ENCODE assay signal across 16 mouse cellular contexts in the genomic region with DNA sequence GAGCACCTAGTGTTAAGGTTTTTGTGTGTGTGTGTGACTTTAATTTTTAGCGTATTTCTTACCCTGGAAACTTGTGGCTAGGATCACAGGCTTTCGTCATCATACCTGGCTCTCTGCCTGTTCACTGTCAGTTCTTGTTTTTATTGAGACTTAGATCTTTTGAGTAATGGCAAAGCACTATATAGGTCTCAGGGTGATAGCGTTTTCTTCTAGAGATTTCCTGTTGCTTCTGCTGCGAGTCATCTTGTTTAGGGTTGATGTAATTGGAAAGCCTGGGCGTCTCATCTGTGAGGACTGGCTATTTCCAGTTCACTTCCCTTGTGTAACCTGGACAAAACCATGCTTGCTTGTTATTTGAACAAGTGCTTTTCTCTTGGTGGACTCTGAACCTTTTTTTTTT. TPM values are rescaled to one million over a fixed set of nuclear protein-coding genes. Genes with fewer than 3 reads are reported as not detected.
DNase-seq lines count a peak whose midpoint lies in the region; ATAC-seq and TF ChIP-seq lines count a peak whose summit lies in the region.
"Had no signal": no experiment of that assay in that cellular context is flagged by ENCODE, and none has a peak within 500 bp of the region (broad histone marks: within the 10 kb centered on the region; RNA-seq: fewer than 3 reads in every experiment).

No protein-coding gene starts in this region.

- no peak for ATAC-seq in midbrain, embryonic 11.5 days (ENCODE audit: low FRiP score)

- H3K36me3 ChIP-seq in midbrain, embryonic 11.5 days (ENCODE audit: control insufficient read depth, insufficient read depth, low read length) = peaks cover 4% of the 10 kb centered on the region; the same call in 1 of the 2 replicates

- WGBS in midbrain, embryonic 11.5 days = 89% methylated on average over 5 of the region's 5 CpGs

- peak overlapping the region; percentile 89 for H3K27ac ChIP-seq in gastrocnemius, adult 2 months
- H3K27ac ChIP-seq in midbrain, embryonic 11.5 days (ENCODE audit: low read depth, low read length) = no peak overlapping the region
- H3K27ac ChIP-seq: liver, embryonic 14.5 days had no signal

- no peaks in the 10 kb centered on the region for H3K9me3 ChIP-seq in midbrain, embryonic 11.5 days (ENCODE audit: control insufficient read depth, low read length)

- H3K9ac ChIP-seq in midbrain, embryonic 11.5 days (ENCODE audit: low read length) = no peak overlapping the region
- H3K9ac ChIP-seq: liver, embryonic 14.5 days had no signal

- H3K27me3 ChIP-seq in midbrain, embryonic 11.5 days (ENCODE audit: control insufficient read depth, insufficient read depth, low read length) = no peaks in the 10 kb centered on the region

- TF ChIP-seq CTCF in gastrocnemius, adult 2 months (IDR thresholded peaks at IDR 0.05) = no peak

- H3K4me3 ChIP-seq in gastrocnemius, adult 2 months = no peak overlapping the region
- H3K4me3 ChIP-seq in midbrain, embryonic 11.5 days (ENCODE audit: low read depth, low read length) = no peak overlapping the region

- intact Hi-C loops in gastrocnemius, adult 2 months (cut with DNase I) = no loop called here

- DNase-seq in gastrocnemius, adult 2 months = no peak
- no peak for DNase-seq in gastrocnemius, postnatal 10 days
- DNase-seq in 3T3-L1 (ENCODE audit: low read depth, low spot score) = peak; percentile 88
- DNase-seq in T-cell, adult 2 months (ENCODE audit: low spot score) = peak; percentile 7
- peak; percentile 44 for DNase-seq in fibroblast of lung, adult 2 months (ENCODE audit: low read depth)
- no peak for DNase-seq in midbrain, embryonic 11.5 days (ENCODE audit: low spot score, missing footprints)
- DNase-seq in cerebellum, adult 8-10 months = no peak
- no peak for DNase-seq in testis, postnatal 10 days (ENCODE audit: low spot score)
- DNase-seq: kidney, adult 18-20 months; right cerebral cortex, adult 18-20 months; thymus, postnatal 36 days had no signal

- H3K4me2 ChIP-seq in midbrain, embryonic 11.5 days = no peak overlapping the region
- H3K4me2 ChIP-seq: heart, embryonic 11.5 days had no signal

- H3K4me1 ChIP-seq in midbrain, embryonic 11.5 days (ENCODE audit: control insufficient read depth, insufficient read depth, low read length) = no peaks in the 10 kb centered on the region

RNA-seq across cellular contexts. Expression of gene 4931422A03Rik, which starts 13.5 kb away (rescaled TPM):
- not detected for total RNA-seq in gastrocnemius, adult 2 months (2021)
- total RNA-seq in gastrocnemius, postnatal 10 days (2021) = not detected
- polyA plus RNA-seq in midbrain, embryonic 11.5 days (2014; fragmentation: Nextera tagmentation; extraction: Ambion mirVana) = 1.1 and 1.5 TPM in 2 replicates
- total RNA-seq: midbrain, postnatal 0 days had no signal

RNA-seq across cellular contexts. Expression of gene Fbxo3, which starts 14.1 kb away (rescaled TPM):
- 10 to 100 TPM; 47.5 to 53.9 TPM for total RNA-seq in gastrocnemius, adult 2 months (2021)
- total RNA-seq in gastrocnemius, postnatal 10 days (2021) = 10 to 100 TPM; 48.8 to 51.2 TPM
- 60.1 and 72.8 TPM in 2 replicates for polyA plus RNA-seq in midbrain, embryonic 11.5 days (2014; fragmentation: Nextera tagmentation; extraction: Ambion mirVana)

RNA-seq across cellular contexts. Expression of gene Gm10912, which starts 24.0 kb away (rescaled TPM):
- under 1 TPM; 0.36 to 0.38 TPM for total RNA-seq in gastrocnemius, adult 2 months (2021)
- under 1 TPM in 1 of 2 experiments, not detected in 1; 0.41 TPM for total RNA-seq in gastrocnemius, postnatal 10 days (2021)
- polyA plus RNA-seq in midbrain, embryonic 11.5 days (2014; fragmentation: Nextera tagmentation; extraction: Ambion mirVana) = not detected in 2 replicates
- total RNA-seq: midbrain, postnatal 0 days had no signal
- polyA plus RNA-seq: heart, embryonic 11.5 days; hindbrain, embryonic 11.5 days; midbrain, postnatal 0 days; neural tube, embryonic 14.5 days had no signal

RNA-seq across cellular contexts. Expression of gene Gm10799, which starts 26.7 kb away (rescaled TPM):
- not detected for total RNA-seq in gastrocnemius, adult 2 months (2021)
- not detected for total RNA-seq in gastrocnemius, postnatal 10 days (2021)
- polyA plus RNA-seq in midbrain, embryonic 11.5 days (2014; fragmentation: Nextera tagmentation; extraction: Ambion mirVana) = not detected in 2 replicates
- total RNA-seq: midbrain, postnatal 0 days had no signal
- polyA plus RNA-seq: heart, embryonic 11.5 days; hindbrain, embryonic 11.5 days; liver, embryonic 14.5 days; midbrain, postnatal 0 days; neural tube, embryonic 14.5 days had no signal

RNA-seq across cellular contexts. Expression of gene Cd59b, which starts 28.0 kb away (rescaled TPM):
- total RNA-seq in gastrocnemius, adult 2 months (2021) = 1 to 10 TPM; 1.7 to 4.2 TPM
- total RNA-seq in gastrocnemius, postnatal 10 days (2021) = 1 to 10 TPM; 2.1 to 2.2 TPM
- polyA plus RNA-seq in midbrain, embryonic 11.5 days (2014; fragmentation: Nextera tagmentation; extraction: Ambion mirVana) = 1.9 and 5.6 TPM in 2 replicates
- total RNA-seq: midbrain, postnatal 0 days had no signal

Comparison
In these comparisons a context has a peak if more than half of its experiments do, and no peak if none do; other contexts are left out.
1. DNase-seq: peak in 3T3-L1 (single experiment), T-cell, adult 2 months (single experiment) and fibroblast of lung, adult 2 months (single experiment); none in gastrocnemius, adult 2 months (single experiment), gastrocnemius, postnatal 10 days (single experiment), midbrain, embryonic 11.5 days (single experiment), cerebellum, adult 8-10 months (single experiment) and testis, postnatal 10 days (single experiment).